Mouse (Mus musculus) embryo, embryonic 10.5 days (tissue): ENCODE measurements around the gene Gmpr2.

Source experiments
- DNase-seq: peaks from one replicate; pipeline ENCODE4 v3.0.0-alpha.2; 2015; ENCODE audit warnings: low spot score

The Gmpr2 gene

GRCm38 (mm10) chr14:55726261-55726660, 54.5 kb downstream of the Gmpr2 start:
- no peak for DNase-seq

DNA sequence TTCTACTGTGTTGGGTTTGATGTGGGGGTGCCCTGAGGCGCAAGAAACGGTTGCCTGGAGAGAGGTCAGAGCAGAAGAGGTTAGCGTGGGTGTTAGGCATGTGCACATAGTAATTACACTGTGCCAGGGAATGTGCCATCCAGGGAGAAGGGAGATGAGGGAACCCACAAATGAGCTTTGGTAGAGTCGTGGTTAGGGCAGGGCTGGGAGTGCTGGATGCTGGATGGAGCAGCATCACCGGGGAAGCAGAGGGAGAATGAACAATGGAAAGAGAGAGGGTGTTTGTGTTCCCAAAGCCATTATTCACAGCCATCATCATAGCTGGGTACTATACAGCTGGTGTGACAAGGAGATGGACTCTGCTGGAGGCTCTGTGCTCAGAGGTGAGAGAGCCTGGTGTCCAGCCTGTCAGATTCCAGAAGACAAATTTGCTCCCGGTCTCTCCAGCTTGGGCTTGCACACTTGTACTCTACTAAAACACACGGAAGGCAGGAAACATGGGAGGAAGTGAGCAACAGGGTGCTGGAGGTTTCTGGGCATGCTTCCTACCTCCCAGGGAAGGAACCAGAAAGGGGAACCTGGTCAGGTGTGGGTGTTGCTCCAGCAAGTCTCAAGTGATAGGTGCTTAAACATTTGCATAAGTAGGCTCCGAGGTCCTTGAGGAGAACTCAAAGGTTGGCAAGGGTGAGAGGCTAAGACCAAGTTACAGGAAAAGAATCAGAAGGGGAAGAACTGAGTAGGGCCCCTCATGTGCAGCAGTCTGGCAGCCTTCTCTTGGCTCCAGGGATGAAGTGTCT, 56.3 kb downstream of the Gmpr2 start:
- no peak for DNase-seq
